Mouse (Mus musculus): ENCODE results near the gene Nmrk1.

Gene Nmrk1

DNA sequence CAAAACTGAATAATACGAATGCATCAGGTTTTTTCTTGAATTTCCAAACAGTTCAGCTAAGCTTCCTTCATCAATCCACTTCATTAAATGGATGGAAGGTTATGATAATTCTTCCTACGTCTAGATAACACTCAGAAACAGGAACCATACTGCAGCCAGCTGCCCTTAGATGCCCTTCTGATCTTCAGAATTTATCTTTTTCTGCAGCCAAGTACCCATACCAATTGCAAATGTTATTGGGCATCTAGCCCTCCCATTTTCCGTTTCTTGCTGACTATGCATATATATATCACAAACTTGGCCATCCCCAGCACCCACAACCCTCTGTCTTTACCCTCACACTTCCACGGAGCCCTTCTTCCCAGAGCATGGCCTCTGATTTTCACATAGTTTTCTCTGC lies 18.2 kb downstream of the Nmrk1 start:
- ATAC-seq (ENCODE audit: insufficient number of reproducible peaks, low FRiP score, low TSS enrichment) = no peak

DNA sequence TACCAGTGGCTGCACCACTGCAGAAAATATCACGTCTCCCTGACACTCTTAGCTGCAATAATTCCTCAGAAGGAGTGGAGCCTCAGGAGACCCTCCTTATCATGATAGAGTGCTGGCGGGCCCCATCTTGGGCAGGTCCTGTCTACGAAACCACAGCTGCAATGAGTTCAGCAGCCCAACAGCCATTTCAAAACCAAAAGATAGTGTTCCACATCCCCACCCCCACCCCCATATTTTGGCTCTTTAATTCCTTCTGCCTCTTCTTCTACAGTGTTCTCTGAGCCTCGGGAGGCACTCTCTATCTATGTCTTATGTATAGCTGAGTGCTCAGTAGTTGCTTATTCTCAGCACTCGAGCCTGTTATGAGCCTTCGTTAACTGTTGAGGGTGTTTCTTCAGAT lies 18.7 kb downstream of the Nmrk1 start:
- no peak for ATAC-seq (ENCODE audit: insufficient number of reproducible peaks, low FRiP score, low TSS enrichment)

DNA sequence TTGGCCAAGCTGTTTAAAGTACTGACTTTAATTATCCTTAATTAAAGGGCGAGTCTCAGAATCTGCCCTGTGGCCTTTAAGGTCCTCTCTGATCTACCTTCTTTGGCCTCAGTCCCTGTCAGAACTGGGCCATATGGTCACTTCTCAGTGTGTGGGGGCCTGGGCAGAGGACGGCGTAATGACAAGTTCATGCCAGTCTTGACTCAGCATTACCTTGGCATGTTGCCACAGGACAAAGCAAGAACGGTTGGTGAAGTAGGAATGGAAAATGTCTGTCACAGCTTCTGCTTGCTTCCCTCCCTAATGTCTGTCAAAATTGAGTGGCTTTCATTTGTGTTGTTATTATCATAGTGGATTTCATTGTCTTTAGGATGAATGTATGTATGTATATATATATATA lies 20.8 kb downstream of the Nmrk1 start:
- peak; percentile 92 for ATAC-seq (ENCODE audit: insufficient number of reproducible peaks, low FRiP score, low TSS enrichment)

DNA sequence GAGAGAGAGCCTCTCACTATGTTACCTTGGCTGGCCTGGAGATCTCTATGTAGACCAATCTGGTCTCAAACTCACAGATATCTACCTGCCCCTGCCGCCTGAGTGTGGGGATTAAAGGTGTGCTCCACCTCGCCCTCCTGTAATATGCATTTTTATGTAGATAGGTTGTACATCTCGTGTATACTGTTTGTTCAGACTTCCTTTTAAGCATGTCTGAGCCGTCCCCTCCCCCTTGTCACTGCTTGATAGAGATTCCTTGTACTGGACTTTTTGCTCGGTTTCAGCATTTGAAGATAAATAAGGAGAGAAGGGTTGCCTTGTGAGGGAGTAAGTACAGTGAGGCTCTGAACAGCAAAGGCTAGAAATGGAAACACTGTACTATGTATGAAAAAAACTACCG lies 21.3 kb downstream of the Nmrk1 start:
- ATAC-seq (ENCODE audit: insufficient number of reproducible peaks, low FRiP score, low TSS enrichment) = no peak

- ATAC-seq (ENCODE audit: insufficient number of reproducible peaks, low FRiP score, low TSS enrichment) = 0 out of 2 replicates have a peak, but pooled peaks have one; percentile 26
Measured at GRCm38 (mm10) chr19:18654330-18654729, 22.6 kb downstream of the Nmrk1 start.

DNA sequence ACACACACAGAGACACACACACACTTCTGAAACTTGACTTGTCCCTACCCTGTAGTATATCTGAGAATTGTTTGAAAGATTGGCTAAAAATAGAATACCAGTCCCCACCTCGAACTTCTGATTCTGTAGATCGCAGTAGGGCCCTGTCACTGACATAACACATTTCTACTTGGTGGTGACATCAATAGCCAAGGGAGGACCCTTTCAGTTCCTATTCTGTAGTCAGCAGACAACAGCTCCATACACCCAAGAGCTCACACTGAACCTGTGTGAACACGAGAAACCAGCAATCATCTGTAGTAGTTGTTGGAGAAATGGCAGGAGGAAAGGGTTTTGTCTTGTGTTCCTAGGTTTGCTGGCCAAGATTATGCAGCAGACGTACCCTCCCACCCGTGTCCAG lies 23.2 kb downstream of the Nmrk1 start:
- ATAC-seq (ENCODE audit: insufficient number of reproducible peaks, low FRiP score, low TSS enrichment) = no peak

GRCm38 (mm10) chr19:18655999-18656398 lies 24.2 kb downstream of the Nmrk1 start:
- no peak for ATAC-seq (ENCODE audit: insufficient number of reproducible peaks, low FRiP score, low TSS enrichment)

DNA sequence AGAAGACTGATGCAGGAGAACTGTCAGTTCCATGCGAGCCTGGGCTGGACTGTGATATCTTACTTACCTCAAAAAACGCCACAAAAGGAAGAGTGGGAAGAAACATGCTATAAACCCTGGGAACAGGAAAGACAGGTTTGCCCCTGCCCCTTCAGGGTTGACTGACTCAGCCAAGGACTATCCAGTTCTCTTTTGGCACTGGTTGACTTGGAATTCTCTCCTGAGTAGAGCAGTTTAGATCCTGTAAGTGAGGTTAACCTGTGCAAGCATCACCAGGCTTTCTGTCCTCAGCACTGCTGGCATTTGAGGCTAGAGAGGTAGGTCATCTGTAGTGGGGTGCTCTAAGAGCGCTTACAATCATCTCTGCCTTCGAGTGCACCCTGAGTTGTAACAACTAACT lies 26.7 kb downstream of the Nmrk1 start:
- ATAC-seq (ENCODE audit: insufficient number of reproducible peaks, low FRiP score, low TSS enrichment) = no peak

DNA sequence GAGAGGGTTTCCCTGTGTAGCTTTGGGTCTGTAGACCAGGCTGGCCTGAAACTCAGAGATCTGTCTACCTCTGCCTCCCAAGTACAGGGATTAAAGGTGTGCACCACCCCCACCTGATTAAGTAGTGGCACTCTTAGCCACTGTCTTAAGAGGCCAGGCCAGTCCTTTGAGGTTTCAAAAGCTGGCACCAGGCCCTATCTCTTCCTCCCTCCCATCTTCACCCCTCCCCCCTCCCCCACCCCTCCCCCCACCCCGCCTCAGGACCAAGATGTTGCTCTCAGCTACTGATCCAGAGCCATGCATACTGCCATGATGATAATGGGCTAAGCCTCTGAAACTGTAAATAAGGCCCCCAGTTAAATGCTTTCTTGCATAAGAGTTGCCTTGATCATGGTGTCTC lies 27.6 kb downstream of the Nmrk1 start:
- ATAC-seq (ENCODE audit: insufficient number of reproducible peaks, low FRiP score, low TSS enrichment) = no peak

GRCm38 (mm10) chr19:18660466-18660865 lies 28.7 kb downstream of the Nmrk1 start:
- ATAC-seq (ENCODE audit: insufficient number of reproducible peaks, low FRiP score, low TSS enrichment) = no peak

GRCm38 (mm10) chr19:18661683-18662082 lies 29.9 kb downstream of the Nmrk1 start:
- no peak for ATAC-seq (ENCODE audit: insufficient number of reproducible peaks, low FRiP score, low TSS enrichment)

DNA sequence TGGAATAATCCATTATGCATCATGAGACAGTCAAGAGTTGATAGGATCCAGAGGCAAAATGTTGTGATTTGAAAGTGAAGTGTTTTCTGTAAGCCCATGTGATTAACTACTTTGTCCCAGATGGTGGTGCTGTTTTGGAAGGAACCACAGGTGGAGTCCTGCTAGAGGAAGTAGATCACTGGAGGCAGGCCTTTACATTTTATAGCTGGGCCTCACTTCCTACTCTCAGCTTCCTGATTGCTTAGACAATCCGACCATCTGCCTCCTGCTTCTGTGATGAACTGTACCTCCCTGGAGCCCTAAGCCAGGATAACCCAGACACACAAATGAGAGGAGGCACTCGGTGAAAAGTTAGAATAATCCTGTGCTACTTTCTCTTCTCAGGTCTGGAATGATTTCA lies 32.2 kb downstream of the Nmrk1 start:
- no peak for ATAC-seq (ENCODE audit: insufficient number of reproducible peaks, low FRiP score, low TSS enrichment)

- ATAC-seq (ENCODE audit: insufficient number of reproducible peaks, low FRiP score, low TSS enrichment) = no peak
Measured at GRCm38 (mm10) chr19:18666966-18667365, 35.2 kb downstream of the Nmrk1 start.

DNA sequence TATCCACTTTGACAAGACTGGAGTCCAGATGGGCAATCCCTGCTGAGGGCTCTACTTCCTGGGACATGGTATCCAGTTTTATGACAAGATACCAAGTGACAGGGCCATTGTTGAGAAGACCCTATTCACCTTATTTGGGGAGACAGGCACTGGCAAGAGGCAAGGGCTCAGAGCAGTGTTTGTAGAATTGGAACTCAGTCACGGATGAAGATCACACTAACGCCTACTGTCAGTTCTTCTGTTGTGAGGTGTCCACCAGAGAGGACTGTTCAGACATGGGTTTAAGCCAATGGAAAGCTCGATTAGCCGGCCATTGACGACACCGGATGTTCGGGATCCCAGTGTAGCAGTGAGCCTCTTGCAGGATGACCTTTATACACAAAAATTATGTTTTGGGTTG lies 37.8 kb downstream of the Nmrk1 start:
- no peak for ATAC-seq (ENCODE audit: insufficient number of reproducible peaks, low FRiP score, low TSS enrichment)

DNA sequence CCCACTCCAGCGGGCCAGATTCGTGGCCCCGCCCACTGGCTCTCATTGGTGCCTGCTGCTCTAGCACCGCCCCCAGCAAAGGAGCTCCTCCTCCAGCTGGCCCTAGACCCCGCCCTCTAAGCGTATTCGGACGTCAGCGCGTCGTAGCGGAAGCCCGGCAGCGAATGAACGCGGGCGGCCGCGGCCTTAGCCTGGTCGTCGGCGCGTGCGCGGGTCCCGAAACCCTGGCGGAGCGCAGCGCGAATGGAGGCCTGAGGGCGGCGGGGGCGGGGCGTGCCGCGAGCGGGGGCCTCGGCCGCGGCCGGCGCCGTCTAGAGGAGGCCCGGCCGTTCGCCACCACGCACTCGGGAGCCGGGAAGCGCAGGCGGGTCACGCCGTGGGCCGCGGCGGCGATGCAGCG lies 38.9 kb downstream of the Nmrk1 start, which contains the start of gene Carnmt1:
Gene Carnmt1 (plus strand): TSS at position 157 of the 400 bp plus-strand sequence.
- ATAC-seq (ENCODE audit: insufficient number of reproducible peaks, low FRiP score, low TSS enrichment) = peak; percentile 95

DNA sequence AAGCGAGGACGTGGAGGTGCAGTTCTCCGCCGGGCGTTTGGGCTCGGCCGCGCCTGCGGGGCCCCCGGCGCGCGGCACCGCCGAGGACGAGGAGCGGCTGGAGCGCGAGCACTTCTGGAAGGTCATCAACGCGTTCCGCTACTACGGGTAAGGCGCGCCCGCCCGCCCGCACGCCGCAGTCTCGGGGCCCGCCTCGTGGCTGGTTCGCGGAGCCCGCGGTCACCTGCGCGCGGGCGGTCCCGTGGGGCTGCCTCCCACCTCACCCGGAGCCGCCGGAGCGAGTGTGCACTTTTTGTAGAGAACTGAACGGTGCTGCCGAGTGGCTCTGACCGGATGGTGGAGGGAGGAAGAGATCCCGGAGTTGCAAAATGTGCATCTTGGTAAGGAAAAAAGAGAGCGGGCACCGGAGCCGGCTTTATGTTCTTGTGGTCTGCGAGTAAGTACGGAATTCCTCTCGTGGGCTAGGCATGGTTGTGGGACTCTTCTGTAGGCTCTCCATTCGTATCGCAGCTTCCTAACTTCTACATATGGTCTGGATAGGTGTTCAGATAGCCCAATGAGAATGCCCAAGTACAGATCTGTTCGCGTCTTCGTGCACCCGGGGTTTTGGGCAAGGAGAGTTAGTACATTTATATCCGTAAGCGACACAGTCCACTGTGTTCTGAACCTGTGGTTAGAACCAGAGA lies 39.4 kb downstream of the Nmrk1 start:
- ATAC-seq (ENCODE audit: insufficient number of reproducible peaks, low FRiP score, low TSS enrichment) = peak; percentile 54

DNA sequence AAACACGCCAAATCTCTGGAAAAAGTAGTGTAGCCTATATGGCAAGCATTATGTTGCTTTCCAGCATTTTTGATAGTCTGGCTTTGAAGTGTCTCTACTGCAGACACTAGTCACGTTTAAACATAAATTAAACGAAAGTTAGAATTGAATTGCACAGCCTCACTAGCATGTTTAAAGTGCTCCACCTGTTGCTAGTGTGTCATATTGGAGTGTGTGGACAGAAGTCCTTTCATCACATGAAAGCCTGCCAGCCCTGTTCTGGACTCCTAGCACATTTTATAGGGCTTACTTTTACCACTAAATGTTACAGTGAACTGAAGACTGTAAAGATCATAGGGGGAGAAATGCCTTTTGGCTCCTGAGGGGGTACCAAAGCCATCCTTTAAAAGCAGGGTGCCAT lies 40.7 kb downstream of the Nmrk1 start:
- ATAC-seq (ENCODE audit: insufficient number of reproducible peaks, low FRiP score, low TSS enrichment) = no peak

DNA sequence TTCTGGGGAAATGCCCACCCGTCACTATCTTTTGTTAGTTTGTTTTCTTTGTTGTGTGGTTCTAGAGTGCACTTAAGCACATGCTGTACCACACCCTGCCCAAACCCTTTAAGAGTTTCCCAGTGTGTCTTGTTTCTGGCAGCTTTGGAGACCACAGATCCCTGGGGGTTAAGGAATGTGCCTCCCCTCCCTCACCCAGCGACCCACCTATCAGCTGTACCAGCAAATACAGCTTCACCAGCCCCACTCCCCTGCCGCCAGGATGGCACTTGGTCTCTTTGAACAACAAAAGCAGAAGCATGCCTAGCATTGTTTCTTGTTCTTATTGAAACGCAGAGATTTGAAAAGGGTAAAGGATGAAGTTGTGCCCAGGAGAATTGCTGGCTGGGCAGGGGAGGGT lies 41.4 kb downstream of the Nmrk1 start:
- no peak for ATAC-seq (ENCODE audit: insufficient number of reproducible peaks, low FRiP score, low TSS enrichment)

DNA sequence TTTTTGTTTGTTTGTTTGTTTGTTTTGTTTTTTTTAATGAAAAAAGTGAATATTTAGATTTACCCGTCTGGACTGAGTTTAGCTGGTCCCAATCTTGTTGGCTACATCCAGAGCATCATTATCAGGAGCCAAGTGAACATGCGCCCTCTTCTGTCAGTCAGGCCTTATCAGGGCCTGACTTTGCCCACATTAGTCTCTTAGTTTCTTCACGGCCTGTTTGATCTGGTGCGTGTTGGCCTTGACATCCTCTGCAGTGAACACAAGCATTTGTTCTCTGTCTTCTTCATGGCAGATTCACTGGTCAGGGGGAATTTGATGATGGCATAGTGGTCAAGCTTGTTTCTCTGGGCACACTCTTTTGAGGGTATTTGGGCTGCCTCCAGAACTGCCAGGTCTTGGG lies 50.4 kb downstream of the Nmrk1 start:
- no peak for ATAC-seq (ENCODE audit: insufficient number of reproducible peaks, low FRiP score, low TSS enrichment)

GRCm38 (mm10) chr19:18687556-18687955 lies 55.8 kb downstream of the Nmrk1 start:
- ATAC-seq (ENCODE audit: insufficient number of reproducible peaks, low FRiP score, low TSS enrichment) = peak; percentile 40

- ATAC-seq (ENCODE audit: insufficient number of reproducible peaks, low FRiP score, low TSS enrichment) = no peak
Measured at GRCm38 (mm10) chr19:18692176-18692575, 60.4 kb downstream of the Nmrk1 start.

DNA sequence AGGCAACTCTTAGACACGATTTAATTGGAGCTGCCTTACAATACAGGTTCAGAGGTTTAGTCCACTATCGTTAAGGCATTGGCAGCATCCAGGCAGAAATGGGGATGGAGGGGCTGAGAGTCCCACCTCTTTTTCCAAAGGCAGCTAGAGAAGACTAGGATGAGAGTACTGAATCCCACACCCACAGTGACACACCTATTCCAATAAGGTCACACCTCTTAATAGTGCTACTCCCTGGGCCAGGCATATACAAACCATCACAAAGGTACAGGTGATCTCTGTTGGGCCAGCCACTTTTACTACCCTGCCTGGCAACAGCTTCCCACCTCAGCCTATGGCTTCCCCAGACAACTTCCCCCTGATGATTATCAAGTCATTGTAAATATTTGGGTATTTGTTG lies 61.0 kb downstream of the Nmrk1 start:
- ATAC-seq (ENCODE audit: insufficient number of reproducible peaks, low FRiP score, low TSS enrichment) = no peak

- ATAC-seq (ENCODE audit: insufficient number of reproducible peaks, low FRiP score, low TSS enrichment) = no peak
Measured at GRCm38 (mm10) chr19:18695116-18695515, 63.4 kb downstream of the Nmrk1 start.

Measured in cerebellum, adult (tissue).